Mouse (Mus musculus) layer of hippocampus, postnatal 36 days (tissue): ENCODE measurements around the gene Pnma3. TPM values are rescaled to one million over a fixed set of nuclear protein-coding genes. Genes with fewer than 3 reads are reported as not detected.
"Not testable (repeated sequence)": the region's sequence is repeated elsewhere in the genome, so short reads cannot be mapped to it uniquely, and the experiment has no call there.

ENCODE experiments used
- DNase-seq, 2 experiments: peaks; one replicate each; pipeline ENCODE4 v3.0.0; 2022
- total RNA-seq, 2 experiments: library from RNA; stranded (reverse); gene quantifications; 2 replicates each; pipeline ENCODE4 v1.2.3; 2021

Pnma3 gene
- total RNA-seq, result 10 to 100 TPM; 19.4 to 20.1 TPM

DNA sequence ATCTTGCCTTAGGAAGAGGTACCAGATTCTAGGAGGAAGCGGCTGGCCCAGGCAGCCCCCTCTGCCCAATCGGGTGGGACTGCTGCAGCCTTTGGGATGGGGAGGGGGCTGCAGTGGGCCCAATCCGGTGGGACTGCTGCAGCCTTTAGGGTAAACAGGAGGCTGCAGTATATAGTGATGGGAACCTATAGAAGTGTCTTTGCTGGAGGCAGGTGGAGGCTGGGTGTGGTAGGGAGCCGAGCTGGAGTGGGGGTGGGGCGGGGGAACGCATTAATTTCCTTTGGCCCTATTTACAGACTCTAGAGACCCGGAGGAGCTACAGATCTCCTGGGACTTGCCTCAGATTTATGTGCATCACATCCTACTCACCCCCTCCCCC is at the start of gene Pnma3:
Gene Pnma3, plus strand, starts transcription at position 373 of the 379 bp plus-strand sequence.
- DNase-seq, result no peak

DNA sequence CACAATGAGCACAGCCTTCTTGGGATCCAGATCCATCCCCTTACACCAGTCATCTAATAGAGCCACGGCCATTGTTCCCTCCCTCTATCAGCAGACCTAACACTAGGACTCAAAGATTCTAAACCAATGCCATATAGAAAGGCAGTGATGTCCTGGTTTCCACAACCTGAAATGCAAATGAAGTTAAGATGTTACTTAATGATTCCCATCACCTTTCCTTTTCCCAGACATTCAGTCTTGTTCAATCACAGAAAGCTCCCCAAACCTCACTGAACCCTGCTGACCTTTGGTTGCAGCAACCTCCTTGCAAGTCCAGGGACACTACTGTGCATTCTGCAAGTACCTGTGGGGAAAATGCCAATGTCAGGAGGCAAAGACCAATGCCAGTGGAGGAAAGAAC is 27.6 kb upstream of the Pnma3 start, which contains the start of gene Pnma5:
Gene Pnma5, minus strand, starts transcription at position 101 of the 400 bp plus-strand sequence.
- DNase-seq, result no peak

DNA sequence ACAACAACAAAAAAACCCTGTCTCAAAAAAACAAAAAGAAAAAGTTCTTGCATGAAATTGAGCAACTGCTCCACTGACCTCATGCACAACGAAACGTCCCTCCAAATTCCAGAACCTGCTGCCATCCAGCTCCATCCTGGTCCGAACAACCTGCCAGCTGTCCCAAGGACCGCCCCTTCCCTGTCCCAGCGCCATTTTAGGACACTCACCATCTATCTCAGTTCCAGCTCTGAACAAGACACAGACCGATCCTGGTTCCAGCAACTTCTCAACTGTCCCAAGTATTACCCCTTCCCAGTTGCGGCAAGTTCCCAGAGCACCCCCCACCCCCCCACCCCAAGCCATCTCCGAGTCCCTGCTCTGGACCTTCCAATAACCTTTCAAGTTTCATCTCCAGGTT is 25.8 kb upstream of the Pnma3 start:
- no peak for DNase-seq

DNA sequence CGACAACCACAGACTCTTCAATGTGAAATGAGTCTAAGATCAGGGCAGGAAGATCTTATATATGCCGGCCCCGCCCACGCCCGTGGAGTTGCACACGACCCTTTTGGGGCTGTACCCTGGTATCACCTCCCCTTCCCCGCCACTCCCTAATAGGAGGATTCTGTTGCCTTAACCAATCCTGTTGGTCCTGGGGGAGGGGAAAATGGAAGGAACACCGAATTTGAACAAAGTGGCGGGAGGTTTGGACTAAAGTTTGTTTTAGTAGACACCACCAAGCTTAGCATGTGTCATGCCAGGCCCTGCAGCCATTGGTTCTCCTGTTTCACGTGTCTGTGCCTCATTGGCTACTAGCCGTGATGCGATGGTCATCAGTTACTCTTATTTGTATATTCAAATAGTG is 24.9 kb upstream of the Pnma3 start:
- DNase-seq, result no peak

DNA sequence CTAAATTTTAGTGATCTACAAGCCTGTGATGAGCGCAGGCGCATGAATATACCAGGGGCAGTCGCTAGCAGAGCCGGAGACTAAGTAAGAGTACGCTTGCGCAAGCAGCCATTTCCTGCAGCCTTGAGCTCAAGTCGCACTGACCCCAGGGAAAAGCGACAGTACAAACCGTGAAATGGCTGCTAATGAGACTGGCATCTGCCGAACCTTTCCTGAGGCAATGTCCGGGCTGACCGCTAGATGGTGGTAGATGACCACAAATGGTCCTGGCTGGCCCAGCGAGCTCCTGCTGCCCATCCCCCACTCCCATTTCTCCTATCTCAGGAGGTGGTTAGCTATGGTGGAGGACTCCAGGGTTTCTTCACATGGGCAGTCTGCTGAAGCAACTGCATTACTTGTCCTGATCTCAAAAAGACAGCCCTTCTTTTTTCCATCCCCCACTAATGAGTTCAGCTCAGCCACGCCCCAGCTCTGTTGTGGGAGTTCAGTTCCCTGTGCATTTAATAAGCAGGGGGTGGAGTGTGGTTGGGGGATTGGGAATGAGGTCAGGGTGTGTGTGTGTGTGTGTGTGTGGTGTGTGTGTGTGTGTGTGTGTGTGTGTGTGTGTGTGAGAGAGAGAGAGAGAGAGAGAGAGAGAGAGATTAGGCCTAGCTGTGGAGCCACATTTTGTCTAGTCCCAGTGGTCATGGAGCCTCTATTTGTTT is 10.6 kb upstream of the Pnma3 start:
- DNase-seq, result peak; percentile 88 to 91

DNA sequence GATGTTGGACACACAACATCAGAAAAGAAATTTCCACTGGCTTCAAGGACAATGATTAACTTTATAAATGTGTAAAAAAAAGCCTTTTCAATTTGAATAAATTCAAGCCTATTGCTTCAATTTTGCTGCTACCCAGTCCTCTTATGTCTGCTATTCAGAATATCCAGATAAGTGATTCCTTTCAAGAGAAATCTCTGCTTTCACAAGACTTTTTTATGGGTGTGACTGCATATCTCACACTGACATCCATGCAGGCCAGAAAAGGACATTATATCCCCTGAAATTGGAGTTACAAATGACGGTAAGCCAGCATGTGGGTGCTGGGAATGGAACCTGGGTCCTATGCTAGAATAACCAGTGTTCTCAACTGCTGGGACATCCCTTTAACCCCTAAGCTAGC is 3.1 kb upstream of the Pnma3 start:
- no peak for DNase-seq

DNA sequence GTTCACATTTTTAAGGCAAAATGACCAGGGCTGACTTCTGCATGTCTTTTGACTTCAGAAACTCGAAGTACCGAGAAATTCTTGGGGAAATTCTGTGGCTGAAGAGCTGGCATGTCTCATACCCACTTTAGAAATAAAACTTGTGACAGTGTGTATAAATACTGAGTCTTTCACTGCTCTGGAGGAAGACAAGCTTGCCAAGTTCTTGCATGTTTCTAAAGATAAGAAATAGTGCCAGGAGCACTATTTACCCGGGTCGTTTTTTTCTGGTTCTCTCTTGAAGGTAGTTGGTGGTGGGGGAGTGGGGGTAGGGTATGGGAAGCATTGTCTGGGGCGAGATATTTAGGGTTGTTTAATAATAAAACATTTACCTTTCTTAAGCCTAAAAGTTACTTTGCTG is 2.3 kb upstream of the Pnma3 start:
- no peak for DNase-seq

DNA sequence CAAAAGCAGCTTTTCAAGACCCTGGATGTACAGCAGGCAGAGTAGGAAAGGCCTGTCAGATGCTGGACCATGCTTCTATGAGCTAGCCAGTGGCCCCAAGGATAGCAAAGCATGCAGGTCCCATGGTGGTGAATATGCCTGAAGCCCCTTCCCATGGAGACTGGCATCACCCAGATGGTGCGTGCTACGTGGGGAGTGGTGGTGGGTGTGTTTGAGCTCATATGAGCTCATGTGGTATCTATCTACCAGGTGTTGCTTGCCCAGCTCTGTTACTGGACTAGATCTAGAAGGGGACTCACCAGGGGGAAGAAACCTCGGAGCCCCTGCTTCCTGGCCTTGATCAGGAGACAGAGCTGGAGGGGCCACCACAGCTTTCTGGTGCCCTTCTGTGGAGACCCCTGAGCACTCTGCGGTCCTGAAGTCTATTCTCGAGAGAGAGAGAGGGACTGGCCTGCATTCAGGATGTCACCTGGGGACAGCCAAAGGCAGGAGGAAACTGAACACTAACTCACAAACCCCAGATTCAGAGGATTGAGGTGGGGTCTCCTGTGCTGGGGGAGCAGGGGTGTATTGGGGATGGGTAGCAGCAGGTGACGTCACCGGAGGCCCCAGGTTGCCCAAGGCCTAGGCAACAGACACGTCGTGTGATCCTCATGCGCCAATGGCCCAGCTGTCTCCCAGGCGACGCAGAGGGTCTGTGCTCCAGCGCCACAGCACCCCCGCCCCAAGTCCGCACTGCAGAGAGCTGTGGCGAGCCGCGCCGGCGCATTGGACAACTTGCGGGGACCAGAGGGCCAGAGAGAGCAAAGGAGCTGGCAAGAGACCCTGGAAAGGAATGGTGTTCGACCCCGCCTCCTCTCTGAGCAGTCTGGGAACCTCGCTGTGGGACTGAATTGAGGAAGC is 824 bp upstream of the Pnma3 start:
- peak; percentile 15 to 33 for DNase-seq

DNA sequence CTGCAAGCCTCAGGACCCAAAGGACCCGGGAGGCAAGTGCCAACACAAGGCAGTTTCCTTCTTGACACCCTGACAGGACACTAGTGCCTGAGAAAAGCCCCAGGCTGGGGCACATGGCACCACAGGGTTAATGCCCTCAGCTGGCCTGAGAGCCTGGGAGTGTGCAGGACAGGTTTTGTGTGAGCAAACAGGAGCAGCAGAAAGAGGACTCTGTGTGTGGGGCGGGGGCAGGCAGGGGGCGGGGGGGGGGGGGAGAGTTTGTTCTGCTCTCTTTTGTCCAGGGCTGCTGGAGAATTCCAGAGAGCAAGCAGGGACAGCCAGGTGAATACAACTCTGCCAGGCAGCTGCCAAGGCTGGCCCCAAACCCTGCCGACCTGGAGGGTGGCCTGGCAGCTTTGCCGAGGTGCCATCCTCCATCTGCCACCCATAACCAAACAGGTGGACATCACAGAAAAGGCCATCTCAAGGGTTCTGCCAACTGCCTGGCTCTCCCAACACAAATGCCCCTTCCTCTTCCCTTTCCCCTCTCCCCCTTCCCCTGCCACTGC is 2.3 kb downstream of the Pnma3 start:
- not testable (repeated sequence) for DNase-seq

DNA sequence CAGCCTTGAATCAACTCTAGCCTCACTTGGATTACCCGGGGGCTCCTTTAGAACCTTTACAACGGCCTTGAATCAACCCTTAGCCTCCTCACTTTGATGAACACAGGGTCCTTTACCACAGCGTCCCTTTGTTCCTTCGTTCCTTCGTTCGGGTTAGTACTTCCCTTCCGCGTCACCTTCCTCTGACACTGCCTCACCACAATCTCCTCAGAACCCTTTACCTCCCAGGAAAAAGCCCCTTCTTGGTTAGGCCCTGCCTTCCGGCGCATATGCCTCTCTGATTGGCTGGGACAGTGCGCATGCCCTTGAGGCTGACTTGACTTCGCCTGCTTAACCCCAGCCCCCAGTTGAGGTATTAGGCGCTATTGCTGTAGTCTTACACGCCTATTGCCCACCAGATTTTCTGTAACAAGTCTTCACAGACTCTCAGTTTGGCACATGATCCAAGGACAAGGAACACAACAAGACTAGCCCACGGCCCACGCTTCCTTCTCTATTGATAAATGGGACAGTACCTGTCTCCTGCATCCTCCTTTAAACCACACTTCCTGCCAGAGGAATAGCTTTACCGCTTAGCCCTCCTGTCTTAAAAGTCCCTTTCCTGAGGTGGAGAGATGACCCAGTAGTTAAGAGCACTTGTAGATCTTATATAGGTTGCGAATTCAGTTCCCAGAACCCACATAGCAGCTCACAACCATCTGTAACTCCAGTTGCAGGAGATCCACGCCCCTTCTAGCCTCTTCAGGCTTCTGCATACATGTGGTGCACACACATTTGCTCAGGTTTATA is 17.9 kb downstream of the Pnma3 start, which contains the start of gene Xlr4a:
Gene Xlr4a, minus strand, starts transcription at position 212 of the 789 bp plus-strand sequence.
- DNase-seq, result not testable (repeated sequence)

DNA sequence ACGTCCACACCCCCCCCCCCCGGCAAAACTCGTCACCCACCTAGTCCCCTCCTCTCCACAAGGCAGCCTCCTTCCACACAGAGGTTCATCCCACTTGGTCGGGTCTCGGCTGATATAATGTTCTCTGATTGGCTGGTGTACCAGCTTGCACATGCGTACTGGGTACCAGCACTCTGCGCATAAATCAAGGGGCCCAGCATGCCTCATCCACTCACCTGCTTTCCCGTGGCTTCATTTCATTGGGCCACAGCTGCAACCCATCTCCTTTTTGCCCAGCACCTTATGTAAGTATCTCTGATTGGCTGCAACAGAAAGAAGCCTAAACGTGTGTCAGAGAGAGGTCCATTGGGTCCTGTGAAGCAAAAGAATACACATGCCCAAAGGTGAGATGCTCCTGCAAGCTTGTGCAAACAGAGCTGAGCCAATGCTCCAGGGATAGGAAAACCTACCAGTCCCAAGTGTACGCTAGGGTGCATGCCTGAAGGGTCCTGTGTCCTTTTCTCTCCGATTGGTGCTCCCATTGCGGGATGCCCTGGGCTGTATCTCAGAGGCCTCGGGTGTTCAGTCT is 32.4 kb downstream of the Pnma3 start, which contains the start of gene Xlr3a:
Gene Xlr3a, minus strand, starts transcription at position 155 of the 568 bp plus-strand sequence.
- peak in 1 of 2 experiments; percentile 3 for DNase-seq

DNA sequence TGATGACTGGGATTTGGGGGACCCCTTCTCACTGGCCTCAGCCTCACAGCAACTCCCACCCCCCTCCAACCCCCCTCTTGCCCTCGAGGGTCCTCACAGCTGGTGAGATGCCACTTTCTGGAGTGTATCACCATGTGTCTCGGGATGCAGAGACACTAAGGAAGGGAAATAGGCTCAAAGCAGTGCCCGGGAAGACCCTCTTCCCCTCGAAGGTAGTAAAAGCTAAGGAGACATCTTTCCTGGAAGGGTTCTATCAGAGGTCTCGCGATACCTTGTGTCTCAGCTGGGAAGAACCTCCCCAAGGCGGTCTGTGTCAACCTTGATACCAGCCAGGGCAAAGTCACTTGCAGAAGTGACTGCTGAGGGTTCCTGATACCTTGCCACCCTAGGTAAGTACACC is 52.2 kb downstream of the Pnma3 start, which contains the start of gene Gm14685:
Gene Gm14685, plus strand, starts transcription at position 301 of the 400 bp plus-strand sequence.
- not testable (repeated sequence) for DNase-seq

Other genes with a start within 250 kb of the Pnma3 start
- gene Gabrq, start 239.6 kb upstream of the Pnma3 start, total RNA-seq, result under 1 TPM; 0.18 to 0.35 TPM
- gene Cetn2, start 146.4 kb upstream of the Pnma3 start, total RNA-seq, result 10 to 100 TPM; 47.8 to 52.0 TPM
- 10 to 100 TPM; 23.3 to 23.7 TPM for gene Nsdhl, start 146.2 kb upstream of the Pnma3 start, total RNA-seq
- gene Zfp185, start 77.4 kb upstream of the Pnma3 start, total RNA-seq, result 1 to 10 TPM in 1 of 2 experiments, under 1 TPM in 1; 0.91 to 1.0 TPM
- gene Pnma5, start 27.7 kb upstream of the Pnma3 start, total RNA-seq, result under 1 TPM; 0.25 to 0.38 TPM
- gene Xlr4a, start 17.7 kb downstream of the Pnma3 start, total RNA-seq, result 1 to 10 TPM in 1 of 2 experiments, not detected in 1; 1.6 TPM
- 1 to 10 TPM; 2.2 to 2.7 TPM for gene Xlr3a, start 32.3 kb downstream of the Pnma3 start, total RNA-seq
- 1 to 10 TPM; 2.4 to 2.7 TPM for gene Gm14685, start 52.3 kb downstream of the Pnma3 start, total RNA-seq
- not detected for gene Xlr5b, start 84.0 kb downstream of the Pnma3 start, total RNA-seq
- gene DXBay18, start 84.7 kb downstream of the Pnma3 start, total RNA-seq, result 1 to 10 TPM; 1.6 to 2.7 TPM
- not detected for gene Spin2d, start 112.2 kb downstream of the Pnma3 start, total RNA-seq
- 10 to 100 TPM in 1 of 2 experiments, 1 to 10 TPM in 1; 4.1 to 14.2 TPM for gene Xlr3b, start 127.4 kb downstream of the Pnma3 start, total RNA-seq
- 1 to 10 TPM in 1 of 2 experiments, under 1 TPM in 1; 0.37 to 4.8 TPM for gene Xlr4b, start 149.5 kb downstream of the Pnma3 start, total RNA-seq
- gene F8a, start 163.5 kb downstream of the Pnma3 start, total RNA-seq, result 10 to 100 TPM; 15.2 to 15.6 TPM
- under 1 TPM in 1 of 2 experiments, not detected in 1; 0.73 TPM for gene Xlr4c, start 178.3 kb downstream of the Pnma3 start, total RNA-seq
- gene Xlr3c, start 200.6 kb downstream of the Pnma3 start, total RNA-seq, result not detected
- gene Xlr5a, start 228.2 kb downstream of the Pnma3 start, total RNA-seq, result under 1 TPM in 1 of 2 experiments, not detected in 1; 0.33 TPM
- not detected for gene Xlr5c, start 228.2 kb downstream of the Pnma3 start, total RNA-seq